Mouse (Mus musculus) testis, adult 2 months (tissue): Measurements from ENCODE around the gene Gtf2e1.

Experiments used
- CTCF ChIP-seq: fragments of 200-500 bp; IDR thresholded peaks from 2 replicates; pipeline ENCODE4 v1.5.1; 2012; ENCODE audit warnings: low read depth, mild to moderate bottlenecking, inconsistent platforms, low read length, moderate library complexity; ENCODE audit not compliant: control insufficient read depth, insufficient read depth, insufficient replicate concordance
- POLR2A ChIP-seq: fragments of 200-500 bp; IDR thresholded peaks from 2 replicates; pipeline ENCODE4 v1.6.1; 2012; ENCODE audit warnings: low read depth, mild to moderate bottlenecking, inconsistent platforms, low read length, moderate library complexity; ENCODE audit not compliant: control insufficient read depth

GRCm38 (mm10) chr16:37517596-37518211 lies 21.9 kb downstream of the Gtf2e1 start:
- TF ChIP-seq CTCF (no peak), POLR2A (no peak)
